In genomic region chr7:34234610-34235561, GRCm38 (mm10) we compare ENCODE assay signal across 8 mouse cellular contexts. TPM values are rescaled to one million over a fixed set of nuclear protein-coding genes. Genes with fewer than 3 reads are reported as not detected.
DNase-seq lines count a peak whose midpoint lies in the region; ATAC-seq and TF ChIP-seq lines count a peak whose summit lies in the region.

No protein-coding gene starts in this region.

- no peak for TF ChIP-seq CTCF in heart, postnatal 0 days (IDR thresholded peaks at IDR 0.05; ENCODE audit: low read depth)
- no peak for TF ChIP-seq CTCF in Patski (IDR thresholded peaks at IDR 0.05)
- no peak for TF ChIP-seq CTCF in liver, postnatal 0 days (IDR thresholded peaks at IDR 0.05; ENCODE audit: low read depth)

- ATAC-seq in heart, postnatal 0 days (ENCODE audit: insufficient read depth, low read depth) = no peak
- ATAC-seq in Patski = peak; percentile 6
- peak; percentile 4 for ATAC-seq in forebrain, embryonic 15.5 days (replicated peaks)
- ATAC-seq in liver, postnatal 0 days = no peak

- no peak for TF ChIP-seq EP300 in heart, postnatal 0 days (IDR thresholded peaks at IDR 0.05; ENCODE audit: low read depth)
- TF ChIP-seq EP300 in liver, postnatal 0 days (IDR thresholded peaks at IDR 0.05; ENCODE audit: low read depth) = no peak

- peak overlapping the region; percentile 59 for H3K4me2 ChIP-seq in heart, postnatal 0 days (ENCODE audit: low read depth, low read length)
- peak overlapping the region; percentile 67 for H3K4me2 ChIP-seq in forebrain, embryonic 15.5 days (replicated peaks)
- H3K4me2 ChIP-seq in liver, postnatal 0 days (ENCODE audit: low read depth, low read length) = peak overlapping the region; percentile 82

- no peaks in the 10 kb centered on the region for H3K9me3 ChIP-seq in heart, postnatal 0 days (replicated peaks; ENCODE audit: control insufficient read depth, low read length)
- no peaks in the 10 kb centered on the region for H3K9me3 ChIP-seq in forebrain, embryonic 15.5 days
- no peaks in the 10 kb centered on the region for H3K9me3 ChIP-seq in liver, postnatal 0 days (ENCODE audit: low read length)

- in situ Hi-C loops in Patski (cut with MboI; ENCODE audit: low pct_unique_long_range_greater_than_20kb) = no loop called here

- H3K4me3 ChIP-seq in heart, postnatal 0 days (ENCODE audit: low read depth, low read length) = peak overlapping the region; percentile 50
- peak overlapping the region; percentile 54 for H3K4me3 ChIP-seq in forebrain, embryonic 15.5 days
- peak overlapping the region; percentile 55 for H3K4me3 ChIP-seq in liver, postnatal 0 days (ENCODE audit: low read depth, low read length)

- POLR2A ChIA-PET in Patski (lab: Charles Lee) = no interaction called here

- CTCF ChIA-PET in Patski (lab: Charles Lee) = no interaction called here

- H3K27ac ChIP-seq in heart, postnatal 0 days (ENCODE audit: low read depth) = peak overlapping the region; percentile 80
- peak overlapping the region; percentile 92 for H3K27ac ChIP-seq in forebrain, embryonic 15.5 days (replicated peaks)
- peak overlapping the region; percentile 80 for H3K27ac ChIP-seq in liver, postnatal 0 days (ENCODE audit: low read depth)

- DNase-seq in heart, postnatal 0 days (ENCODE audit: low spot score) = peak; percentile 35
- no peak for DNase-seq in heart, postnatal 36 days
- no peak for DNase-seq in Patski (ENCODE audit: low read depth, low spot score)
- no peak for DNase-seq in liver, postnatal 0 days
- no peak for DNase-seq in adrenal gland, adult 18-20 months (ENCODE audit: low spot score in 2 of 2)
- no peak for DNase-seq in layer of hippocampus, adult 9-11 months
- DNase-seq in spleen, postnatal 36 days (ENCODE audit: low spot score in 2 of 2) = no peak

- H3K9ac ChIP-seq in heart, postnatal 0 days (replicated peaks; ENCODE audit: low read depth, low read length) = 0 out of 2 replicates have a peak overlapping the region, but pooled peaks have one; percentile 4
- H3K9ac ChIP-seq in forebrain, embryonic 15.5 days (replicated peaks) = peak overlapping the region; percentile 59
- H3K9ac ChIP-seq in liver, postnatal 0 days (replicated peaks) = peak overlapping the region; percentile 28

- intact Hi-C loops in heart, postnatal 36 days (cut with DNase I) = loop anchor here (5.0 kb wide), 1 partner anchor 38 kb away; the partner anchor contains the start of gene Pdcd2l

- WGBS in heart, postnatal 0 days = 1% methylated on average over 17 of the region's 17 CpGs
- 3% methylated on average over 17 of the region's 17 CpGs for WGBS in forebrain, embryonic 15.5 days
- 1% methylated on average over 17 of the region's 17 CpGs for WGBS in liver, postnatal 0 days (ENCODE audit: insufficient replicate concordance)

- no peaks in the 10 kb centered on the region for H3K27me3 ChIP-seq in heart, postnatal 0 days (ENCODE audit: control insufficient read depth, insufficient read depth, low read length)
- no peaks in the 10 kb centered on the region for H3K27me3 ChIP-seq in Patski
- no peaks in the 10 kb centered on the region for H3K27me3 ChIP-seq in forebrain, embryonic 15.5 days
- no peaks in the 10 kb centered on the region for H3K27me3 ChIP-seq in liver, postnatal 0 days (ENCODE audit: insufficient read depth, low read length)

- peaks cover 25% of the 10 kb centered on the region; the same call in 1 of the 2 replicates for H3K4me1 ChIP-seq in heart, postnatal 0 days (ENCODE audit: control insufficient read depth, insufficient read depth)
- peaks cover 18% of the 10 kb centered on the region for H3K4me1 ChIP-seq in forebrain, embryonic 15.5 days
- H3K4me1 ChIP-seq in liver, postnatal 0 days (ENCODE audit: insufficient read depth) = peaks cover 26% of the 10 kb centered on the region

- peaks cover 39% of the 10 kb centered on the region for H3K36me3 ChIP-seq in heart, postnatal 0 days (replicated peaks; ENCODE audit: control insufficient read depth, insufficient read depth, low read length)
- H3K36me3 ChIP-seq in forebrain, embryonic 15.5 days = peaks cover 33% of the 10 kb centered on the region
- H3K36me3 ChIP-seq in liver, postnatal 0 days (replicated peaks; ENCODE audit: insufficient read depth, low read length) = peaks cover 25% of the 10 kb centered on the region

RNA-seq across cellular contexts. Expression of gene Gpi1, which starts 4.8 kb away (rescaled TPM):
- 645 and 692 TPM in 2 replicates for total RNA-seq in heart, postnatal 0 days (2014; rRNA removed; ENCODE audit: low replicate concordance)
- polyA plus RNA-seq in heart, postnatal 0 days (2015; fragmentation: Nextera tagmentation; extraction: Ambion mirVana) = 587 and 618 TPM in 2 replicates
- total RNA-seq in heart, postnatal 36 days (2021) = 100 to 1,000 TPM; 520 to 540 TPM
- 845 TPM for polyA plus RNA-seq in Patski (2021)
- polyA plus RNA-seq in forebrain, embryonic 15.5 days (2015; fragmentation: Nextera tagmentation; extraction: Ambion mirVana) = 173 and 180 TPM in 2 replicates
- 173 and 218 TPM in 2 replicates for polyA plus RNA-seq in liver, postnatal 0 days (2015; fragmentation: Nextera tagmentation; extraction: Ambion mirVana)
- 100 to 1,000 TPM; 397 to 651 TPM for total RNA-seq in adrenal gland, adult 18-20 months (2021)

RNA-seq across cellular contexts. Expression of gene Gm6096, which starts 16.0 kb away (rescaled TPM):
- total RNA-seq in heart, postnatal 0 days (2014; rRNA removed; ENCODE audit: low replicate concordance) = not detected in 2 replicates
- polyA plus RNA-seq in heart, postnatal 0 days (2015; fragmentation: Nextera tagmentation; extraction: Ambion mirVana) = 0.32 TPM in 1 of 2 replicates, not detected in the other
- not detected for total RNA-seq in heart, postnatal 36 days (2021)
- polyA plus RNA-seq in Patski (2021) = 0.24 TPM
- not detected in 2 replicates for polyA plus RNA-seq in forebrain, embryonic 15.5 days (2015; fragmentation: Nextera tagmentation; extraction: Ambion mirVana)
- polyA plus RNA-seq in liver, postnatal 0 days (2015; fragmentation: Nextera tagmentation; extraction: Ambion mirVana) = not detected in 2 replicates
- total RNA-seq in adrenal gland, adult 18-20 months (2021) = not detected

RNA-seq across cellular contexts. Expression of gene Pdcd2l, which starts 38.4 kb away (rescaled TPM):
- total RNA-seq in heart, postnatal 0 days (2014; rRNA removed; ENCODE audit: low replicate concordance) = 32.5 and 41.9 TPM in 2 replicates
- polyA plus RNA-seq in heart, postnatal 0 days (2015; fragmentation: Nextera tagmentation; extraction: Ambion mirVana) = 41.7 and 44.0 TPM in 2 replicates
- total RNA-seq in heart, postnatal 36 days (2021) = 10 to 100 TPM; 21.9 to 22.1 TPM
- 26.6 TPM for polyA plus RNA-seq in Patski (2021)
- 78.1 and 80.6 TPM in 2 replicates for polyA plus RNA-seq in forebrain, embryonic 15.5 days (2015; fragmentation: Nextera tagmentation; extraction: Ambion mirVana)
- 14.2 and 17.2 TPM in 2 replicates for polyA plus RNA-seq in liver, postnatal 0 days (2015; fragmentation: Nextera tagmentation; extraction: Ambion mirVana)
- 10 to 100 TPM; 17.5 to 19.1 TPM for total RNA-seq in adrenal gland, adult 18-20 months (2021)

Comparison
In these comparisons a context has a peak if more than half of its experiments do, and no peak if none do; other contexts are left out.
1. ATAC-seq: peak in Patski (single experiment) and forebrain, embryonic 15.5 days (single experiment); none in heart, postnatal 0 days (single experiment) and liver, postnatal 0 days (single experiment).
2. H3K9ac ChIP-seq: peak in every context shown above with its lines; median percentile 59 in forebrain, embryonic 15.5 days; 28 in liver, postnatal 0 days; 4 in heart, postnatal 0 days.
3. Peak in every context shown above with its lines, with median percentiles within 50 percentile points of each other: H3K27ac ChIP-seq, H3K4me2 ChIP-seq and H3K4me3 ChIP-seq.